Comparison of ENCODE assay signal across 9 mouse cellular contexts in genomic region chr5:53258038-53258786, GRCm38 (mm10). TPM values are rescaled to one million over a fixed set of nuclear protein-coding genes. Genes with fewer than 3 reads are reported as not detected.
DNase-seq lines count a peak whose midpoint lies in the region; ATAC-seq lines count a peak whose summit lies in the region.
"Had no signal": no experiment of that assay in that cellular context is flagged by ENCODE, and none has a peak within 500 bp of the region (broad histone marks: within the 10 kb centered on the region; RNA-seq: fewer than 3 reads in every experiment).

No protein-coding gene starts in this region.

- no peaks in the 10 kb centered on the region for H3K9me3 ChIP-seq in forebrain, embryonic 15.5 days
- no peaks in the 10 kb centered on the region for H3K9me3 ChIP-seq in midbrain, embryonic 12.5 days

- H3K27me3 ChIP-seq in forebrain, embryonic 15.5 days: no peaks in the 10 kb centered on the region
- peaks cover 29% of the 10 kb centered on the region for H3K27me3 ChIP-seq in midbrain, embryonic 12.5 days

- peak overlapping the region; percentile 38 for H3K4me3 ChIP-seq in forebrain, embryonic 15.5 days
- peak overlapping the region; percentile 38 for H3K4me3 ChIP-seq in midbrain, embryonic 12.5 days
- H3K4me3 ChIP-seq: erythroblast, embryonic 14.5 days had no signal

- peak overlapping the region; percentile 31 for H3K27ac ChIP-seq in forebrain, embryonic 15.5 days (replicated peaks)
- no peak overlapping the region for H3K27ac ChIP-seq in midbrain, embryonic 12.5 days (replicated peaks)

- DNase-seq in left cerebral cortex, postnatal 10 days (ENCODE audit: extremely low spot score in 1 of 2, low spot score in 2 of 2): peak; percentile 40 to 41
- no peak for DNase-seq in left cerebral cortex, postnatal 4 days
- peak; percentile 38 for DNase-seq in cerebellum, adult 8-10 months
- peak; percentile 32 to 46 for DNase-seq in kidney, postnatal 4 days
- peak; percentile 32 for DNase-seq in testis, postnatal 14 days (ENCODE audit: low spot score)
- DNase-seq in urinary bladder, adult 2 months (ENCODE audit: low spot score): no peak

- H3K4me2 ChIP-seq in forebrain, embryonic 15.5 days (replicated peaks): peak overlapping the region; percentile 74
- H3K4me2 ChIP-seq in midbrain, embryonic 12.5 days (replicated peaks): peak overlapping the region; percentile 68

- whole genome bisulfite sequencing in forebrain, embryonic 15.5 days: 3% methylated on average over 29 of the region's 29 CpGs
- 5% methylated on average over 29 of the region's 29 CpGs for WGBS in midbrain, embryonic 12.5 days

- intact Hi-C loops in left cerebral cortex, postnatal 10 days (cut with DNase I): no loop called here
- intact Hi-C loops in left cerebral cortex, postnatal 4 days (cut with DNase I): no loop called here

- H3K36me3 ChIP-seq in forebrain, embryonic 15.5 days: no peaks in the 10 kb centered on the region
- no peaks in the 10 kb centered on the region for H3K36me3 ChIP-seq in midbrain, embryonic 12.5 days

- peak overlapping the region; percentile 29 for H3K9ac ChIP-seq in forebrain, embryonic 15.5 days (replicated peaks)
- peak overlapping the region; percentile 49 for H3K9ac ChIP-seq in midbrain, embryonic 12.5 days (replicated peaks)

- H3K4me1 ChIP-seq in forebrain, embryonic 15.5 days: peaks cover 30% of the 10 kb centered on the region
- peaks cover 23% of the 10 kb centered on the region for H3K4me1 ChIP-seq in midbrain, embryonic 12.5 days

- ATAC-seq in forebrain, embryonic 15.5 days (replicated peaks): peak; percentile 59
- ATAC-seq in midbrain, embryonic 12.5 days (ENCODE audit: low FRiP score, low read depth): peak; percentile 69

RNA-seq across cellular contexts. Expression of gene Smim20, which starts 8.7 kb away (rescaled TPM):
- 10 to 100 TPM; 26.9 to 30.5 TPM for total RNA-seq in left cerebral cortex, postnatal 10 days (2021)
- total RNA-seq in left cerebral cortex, postnatal 4 days (2021): 10 to 100 TPM; 25.7 to 27.6 TPM
- 59.9 and 65.8 TPM in 2 replicates for polyA plus RNA-seq in forebrain, embryonic 15.5 days (2015; fragmentation: Nextera tagmentation; extraction: Ambion mirVana)
- polyA plus RNA-seq in midbrain, embryonic 12.5 days (2016; fragmentation: Nextera tagmentation; extraction: Ambion mirVana): 71.0 and 72.5 TPM in 2 replicates
- polyA plus RNA-seq in urinary bladder, adult 2 months (2012; rRNA removed): 70.4 and 82.8 TPM in 2 replicates

RNA-seq across cellular contexts. Expression of gene Sel1l3, which starts 44.5 kb away (rescaled TPM):
- total RNA-seq in left cerebral cortex, postnatal 10 days (2021): 10 to 100 TPM; 67.3 to 76.5 TPM
- total RNA-seq in left cerebral cortex, postnatal 4 days (2021): 10 to 100 TPM; 51.9 to 60.8 TPM
- polyA plus RNA-seq in forebrain, embryonic 15.5 days (2015; fragmentation: Nextera tagmentation; extraction: Ambion mirVana): 11.0 and 11.4 TPM in 2 replicates
- 2.5 and 2.9 TPM in 2 replicates for polyA plus RNA-seq in midbrain, embryonic 12.5 days (2016; fragmentation: Nextera tagmentation; extraction: Ambion mirVana)
- polyA plus RNA-seq in urinary bladder, adult 2 months (2012; rRNA removed): 6.6 and 7.8 TPM in 2 replicates
- polyA plus RNA-seq: erythroblast, embryonic 14.5 days had no signal

Comparison
In these comparisons a context has a peak if more than half of its experiments do, and no peak if none do; other contexts are left out.
1. DNase-seq: peak in left cerebral cortex, postnatal 10 days (2 of 2), cerebellum, adult 8-10 months (single experiment), kidney, postnatal 4 days (2 of 2) and testis, postnatal 14 days (single experiment); none in left cerebral cortex, postnatal 4 days (single experiment) and urinary bladder, adult 2 months (single experiment).